Mouse (Mus musculus): ENCODE results near the gene Olfr1120.

GRCm38 (mm10) chr2:87371726-87372125 lies 17.1 kb downstream of the Olfr1120 start:
- TF ChIP-seq CTCF (IDR thresholded peaks at IDR 0.05 in 2 of 3, conservative IDR thresholded peaks at IDR 0.05 in 1 of 3; ENCODE audit: control insufficient read depth in 1 of 3, insufficient read depth in 1 of 3, low read depth in 2 of 3, low read length in 3 of 3, poor library complexity in 1 of 3, severe bottlenecking in 1 of 3) (no peak), POLR2A (IDR thresholded peaks at IDR 0.05; ENCODE audit: control insufficient read depth in 1 of 2, insufficient read depth in 1 of 2, low read depth in 1 of 2, low read length in 2 of 2, poor library complexity in 1 of 2) (no peak), USF2 (IDR thresholded peaks at IDR 0.05; ENCODE audit: borderline replicate concordance in 1 of 2, insufficient read depth in 1 of 2, low read depth in 1 of 2, low read length in 2 of 2) (no peak), NELFE (IDR thresholded peaks at IDR 0.05; ENCODE audit: low read depth, low read length) (no peak), ZNF384 (IDR thresholded peaks at IDR 0.05; ENCODE audit: low read depth, low read length) (no peak), TCF12 (IDR thresholded peaks at IDR 0.05; ENCODE audit: low read depth, low read length) (no peak), KAT2A (conservative IDR thresholded peaks at IDR 0.05; ENCODE audit: low read depth, low read length) (no peak), EP300 (IDR thresholded peaks at IDR 0.05; ENCODE audit: low read depth in 1 of 2, low read length in 2 of 2) (no peak), MAZ (IDR thresholded peaks at IDR 0.05; ENCODE audit: low read depth, low read length) (no peak), POLR2AphosphoS5 (IDR thresholded peaks at IDR 0.05; ENCODE audit: borderline replicate concordance, low read depth, low read length) (no peak), CHD2 (IDR thresholded peaks at IDR 0.05; ENCODE audit: low read length) (no peak), MEF2A (IDR thresholded peaks at IDR 0.05; ENCODE audit: extremely low read depth, insufficient replicate concordance, low read depth, low read length, poor library complexity, severe bottlenecking) (no peak)
